Mouse (Mus musculus): ENCODE measurements around the gene Insm1. TPM values are rescaled to one million over a fixed set of nuclear protein-coding genes. Genes with fewer than 3 reads are reported as not detected.

The Insm1 gene
- polyA plus RNA-seq, 1 experiment, result not detected

DNA sequence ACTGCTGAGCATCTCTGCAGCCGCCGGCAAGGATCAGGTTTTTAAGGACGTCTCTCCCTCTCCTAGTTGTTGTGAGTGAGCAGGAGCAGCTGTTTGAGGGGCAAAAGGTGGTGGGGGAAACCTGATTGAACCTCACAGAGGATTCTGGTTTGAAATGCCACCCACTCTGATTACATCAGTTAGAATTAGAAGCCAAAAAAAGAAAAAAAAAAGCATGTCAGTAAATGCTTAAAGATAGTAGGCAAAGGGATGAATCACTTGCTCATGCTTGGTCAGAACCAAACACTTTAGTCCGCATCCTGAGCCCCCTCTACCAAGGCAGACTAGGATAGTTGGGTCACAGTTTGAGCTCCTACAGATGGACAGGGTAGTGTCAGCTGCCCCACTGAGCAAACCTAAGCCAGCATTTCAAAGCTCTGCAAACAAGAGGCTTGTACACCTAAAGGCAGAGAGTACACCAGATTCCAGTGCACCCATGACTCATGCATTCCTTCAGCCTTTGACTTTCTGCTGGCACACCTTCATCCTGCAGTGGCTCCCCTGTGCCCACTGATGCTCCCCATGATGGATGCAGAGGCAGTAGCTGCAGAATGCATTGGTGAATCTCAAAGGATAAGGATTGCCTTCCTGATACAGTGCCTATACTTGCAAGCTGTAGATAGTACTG, 24.8 kb downstream of the Insm1 start:
- H3K27ac ChIP-seq (ENCODE audit: insufficient read depth, low read length), result no peak overlapping the region
- no peaks in the 10 kb centered on the region for H3K4me1 ChIP-seq (ENCODE audit: control insufficient read depth, insufficient read depth, low read length)
- TF ChIP-seq POLR2A (IDR thresholded peaks at IDR 0.05; ENCODE audit: low read depth, low read length) (no peak), CTCF (IDR thresholded peaks at IDR 0.05; ENCODE audit: borderline replicate concordance, insufficient read depth, low read length) (no peak)
- H3K4me3 ChIP-seq (ENCODE audit: insufficient read depth, low read length), result no peak overlapping the region

DNA sequence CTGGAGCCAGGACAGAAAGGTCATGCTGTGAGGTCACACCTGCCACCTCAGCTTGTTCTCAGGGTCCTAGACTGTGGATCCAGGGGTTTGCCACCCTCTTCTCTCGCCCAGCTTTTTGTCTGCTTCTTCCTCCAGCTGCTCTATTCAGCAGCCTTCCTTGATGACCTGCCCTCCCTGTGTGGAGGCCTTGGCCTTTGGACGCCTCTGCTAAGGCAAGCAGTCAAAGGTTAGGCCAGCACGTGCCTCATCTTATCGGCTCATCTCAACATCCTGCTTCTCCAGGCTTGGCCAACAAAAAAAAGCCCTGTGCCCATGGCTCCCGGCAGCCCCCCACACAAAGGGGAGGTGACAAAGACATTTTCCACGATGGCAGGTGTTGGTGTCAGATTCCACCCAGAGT, 25.9 kb downstream of the Insm1 start:
- Histone ChIP-seq H3K27ac (ENCODE audit: insufficient read depth, low read length) (no peak overlapping the region), H3K4me1 (ENCODE audit: control insufficient read depth, insufficient read depth, low read length) (no peaks in the 10 kb centered on the region), H3K4me3 (ENCODE audit: insufficient read depth, low read length) (no peak overlapping the region)
- no peak for TF ChIP-seq POLR2A (IDR thresholded peaks at IDR 0.05; ENCODE audit: low read depth, low read length)
- TF ChIP-seq CTCF (IDR thresholded peaks at IDR 0.05; ENCODE audit: borderline replicate concordance, insufficient read depth, low read length), result no peak

DNA sequence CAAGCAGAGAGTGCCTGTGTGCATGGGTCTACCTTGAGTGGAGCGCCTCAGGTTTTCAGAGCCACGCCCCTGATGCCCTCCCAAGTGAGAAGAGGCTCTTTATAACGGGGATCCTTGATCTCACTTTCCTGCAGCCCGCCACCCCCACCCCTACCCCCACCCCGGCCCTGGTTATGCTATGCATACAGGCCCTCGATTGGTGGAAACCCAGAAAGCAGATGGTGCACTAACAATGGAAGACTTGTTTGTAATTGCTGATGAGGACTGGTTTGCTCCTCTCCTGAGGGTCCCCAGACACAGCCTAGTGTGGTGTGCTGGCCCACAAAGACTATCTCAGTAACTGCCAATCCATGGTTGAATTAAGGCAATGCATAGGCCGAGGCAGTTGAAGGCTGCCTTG, 27.3 kb downstream of the Insm1 start:
- Histone ChIP-seq H3K4me1 (ENCODE audit: control insufficient read depth, insufficient read depth, low read length) (no peaks in the 10 kb centered on the region), H3K4me3 (ENCODE audit: insufficient read depth, low read length) (no peak overlapping the region), H3K27ac (ENCODE audit: insufficient read depth, low read length) (no peak overlapping the region)
- no peak for TF ChIP-seq CTCF (IDR thresholded peaks at IDR 0.05; ENCODE audit: borderline replicate concordance, insufficient read depth, low read length)
- no peak for TF ChIP-seq POLR2A (IDR thresholded peaks at IDR 0.05; ENCODE audit: low read depth, low read length)

DNA sequence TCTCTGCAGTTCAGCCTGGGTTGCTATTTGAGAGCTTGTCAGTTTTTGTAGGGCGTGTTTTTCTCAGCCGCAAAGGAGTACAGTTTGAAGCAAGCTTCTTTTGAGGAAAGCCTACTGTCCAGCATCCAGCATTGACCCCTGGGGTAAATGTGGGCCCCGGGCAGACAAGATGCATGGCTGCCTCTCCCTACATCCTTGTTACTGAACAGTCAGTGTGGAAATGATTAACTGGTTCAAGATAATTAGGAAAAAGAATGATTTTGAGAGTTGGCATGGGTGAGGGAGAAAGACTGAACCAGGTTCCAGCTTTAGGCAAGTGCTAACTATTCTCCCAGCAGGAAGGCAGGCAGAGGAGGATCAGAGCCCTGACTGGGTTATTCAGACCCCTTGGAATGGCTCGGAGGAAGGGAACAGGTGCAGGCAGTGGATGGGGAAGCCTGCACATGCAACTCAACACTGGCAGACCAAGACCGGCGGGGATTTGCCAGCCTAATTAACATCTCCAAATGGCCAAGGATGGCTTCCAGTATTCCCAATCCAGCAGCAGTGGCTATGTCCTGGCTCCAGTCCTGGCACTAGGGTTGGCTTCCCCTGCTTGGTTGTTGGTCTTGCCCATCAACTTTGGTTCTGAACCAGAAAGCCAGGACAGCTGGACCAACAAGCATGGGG, 28.6 kb downstream of the Insm1 start:
- no peak overlapping the region for H3K27ac ChIP-seq (ENCODE audit: insufficient read depth, low read length)
- H3K4me1 ChIP-seq (ENCODE audit: control insufficient read depth, insufficient read depth, low read length), result no peaks in the 10 kb centered on the region
- no peak overlapping the region for H3K4me3 ChIP-seq (ENCODE audit: insufficient read depth, low read length)
- TF ChIP-seq POLR2A (IDR thresholded peaks at IDR 0.05; ENCODE audit: low read depth, low read length) (no peak), CTCF (IDR thresholded peaks at IDR 0.05; ENCODE audit: borderline replicate concordance, insufficient read depth, low read length) (no peak)

DNA sequence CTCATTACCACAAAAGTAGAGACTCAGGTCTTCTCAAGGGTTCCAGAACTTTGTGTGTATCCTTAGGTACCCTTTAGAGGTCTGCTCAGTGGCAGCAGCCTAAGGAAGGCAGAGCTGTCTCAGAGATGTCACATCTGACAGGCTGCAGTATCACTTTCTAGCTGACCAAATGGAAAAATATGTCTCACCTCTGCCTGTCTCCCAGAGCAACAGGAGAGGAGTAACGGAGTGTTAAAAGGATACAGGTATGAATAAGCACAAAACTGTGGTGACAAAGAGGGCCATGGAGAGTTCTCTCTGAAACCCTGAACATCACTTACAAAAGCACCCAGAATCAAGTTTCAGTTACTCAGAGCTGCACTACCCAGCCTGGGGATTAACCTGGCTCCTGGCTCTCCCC, 32.7 kb downstream of the Insm1 start:
- Histone ChIP-seq H3K4me1 (ENCODE audit: control insufficient read depth, insufficient read depth, low read length) (no peaks in the 10 kb centered on the region), H3K4me3 (ENCODE audit: insufficient read depth, low read length) (no peak overlapping the region), H3K27ac (ENCODE audit: insufficient read depth, low read length) (no peak overlapping the region)
- TF ChIP-seq POLR2A (IDR thresholded peaks at IDR 0.05; ENCODE audit: low read depth, low read length) (no peak), CTCF (IDR thresholded peaks at IDR 0.05; ENCODE audit: borderline replicate concordance, insufficient read depth, low read length) (no peak)

DNA sequence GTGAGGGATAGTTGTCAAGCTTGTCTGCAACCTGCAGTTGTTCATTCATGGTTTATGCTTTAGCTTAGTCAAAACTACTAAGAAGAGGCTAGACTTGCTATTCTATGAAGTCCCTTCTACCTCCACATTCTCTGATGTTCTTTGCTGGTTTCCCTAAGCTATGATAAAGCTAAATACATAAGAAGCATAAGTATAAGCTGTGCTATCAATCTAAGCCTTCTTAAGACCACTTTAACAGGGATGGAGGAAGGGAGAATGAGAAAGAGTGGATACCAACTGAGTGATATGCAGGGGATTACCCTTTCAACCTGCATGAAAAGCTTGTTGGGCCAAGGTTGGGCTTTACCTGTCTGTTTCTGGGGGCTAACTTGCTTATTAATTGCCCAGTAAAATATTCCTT, 33.9 kb downstream of the Insm1 start:
- TF ChIP-seq CTCF (IDR thresholded peaks at IDR 0.05; ENCODE audit: borderline replicate concordance, insufficient read depth, low read length), result no peak
- TF ChIP-seq POLR2A (IDR thresholded peaks at IDR 0.05; ENCODE audit: low read depth, low read length), result no peak
- Histone ChIP-seq H3K4me3 (ENCODE audit: insufficient read depth, low read length) (no peak overlapping the region), H3K4me1 (ENCODE audit: control insufficient read depth, insufficient read depth, low read length) (no peaks in the 10 kb centered on the region), H3K27ac (ENCODE audit: insufficient read depth, low read length) (no peak overlapping the region)

DNA sequence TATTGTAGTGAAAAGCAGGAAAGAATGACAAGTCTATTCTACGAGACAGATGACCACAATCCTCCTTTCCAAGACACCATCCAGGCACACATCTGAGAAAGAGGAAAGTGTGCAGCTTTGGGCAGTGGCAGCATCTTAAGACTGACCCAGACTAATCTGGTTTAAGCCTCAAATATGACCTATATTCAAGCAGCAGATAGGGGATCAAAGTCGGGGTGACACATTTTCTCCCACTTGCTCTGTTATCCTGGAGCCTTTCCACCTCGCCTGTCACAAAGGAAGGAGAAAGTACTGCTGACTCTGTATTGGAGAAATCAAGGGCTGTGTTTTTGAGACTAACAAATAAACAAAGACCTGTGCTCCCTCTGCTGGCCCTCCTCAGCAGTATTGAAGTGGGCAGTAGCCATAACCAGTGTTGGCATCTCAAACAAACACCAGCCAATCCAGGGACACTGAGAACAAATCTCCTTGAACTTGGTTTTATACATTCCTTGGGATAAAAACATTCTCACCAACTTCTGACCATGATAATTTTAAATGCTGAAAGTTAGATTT, 34.7 kb downstream of the Insm1 start:
- H3K4me1 ChIP-seq (ENCODE audit: control insufficient read depth, insufficient read depth, low read length), result no peaks in the 10 kb centered on the region
- no peak overlapping the region for H3K27ac ChIP-seq (ENCODE audit: insufficient read depth, low read length)
- TF ChIP-seq CTCF (IDR thresholded peaks at IDR 0.05; ENCODE audit: borderline replicate concordance, insufficient read depth, low read length) (no peak), POLR2A (IDR thresholded peaks at IDR 0.05; ENCODE audit: low read depth, low read length) (no peak)
- H3K4me3 ChIP-seq (ENCODE audit: insufficient read depth, low read length), result no peak overlapping the region

DNA sequence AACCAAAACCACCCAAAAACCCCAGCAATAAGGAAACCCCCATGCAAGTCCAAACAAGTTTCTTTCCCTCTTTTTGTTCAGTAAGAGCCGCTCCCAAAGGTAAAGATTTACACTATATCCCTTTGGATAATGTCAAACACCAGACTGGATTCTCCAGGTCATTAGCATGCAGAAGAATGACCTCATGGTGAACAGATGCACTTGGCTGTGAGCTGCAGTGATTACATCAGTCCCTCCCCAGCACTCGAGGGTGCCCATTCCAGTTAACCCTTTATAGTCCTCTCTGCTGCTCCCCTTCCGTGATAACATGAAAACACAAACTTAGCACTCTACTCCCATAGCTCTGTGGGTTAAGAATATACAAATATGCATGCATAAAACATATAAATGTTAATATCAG, 35.3 kb downstream of the Insm1 start:
- Histone ChIP-seq H3K27ac (ENCODE audit: insufficient read depth, low read length) (no peak overlapping the region), H3K4me3 (ENCODE audit: insufficient read depth, low read length) (no peak overlapping the region), H3K4me1 (ENCODE audit: control insufficient read depth, insufficient read depth, low read length) (no peaks in the 10 kb centered on the region)
- TF ChIP-seq CTCF (IDR thresholded peaks at IDR 0.05; ENCODE audit: borderline replicate concordance, insufficient read depth, low read length) (no peak), POLR2A (IDR thresholded peaks at IDR 0.05; ENCODE audit: low read depth, low read length) (no peak)

DNA sequence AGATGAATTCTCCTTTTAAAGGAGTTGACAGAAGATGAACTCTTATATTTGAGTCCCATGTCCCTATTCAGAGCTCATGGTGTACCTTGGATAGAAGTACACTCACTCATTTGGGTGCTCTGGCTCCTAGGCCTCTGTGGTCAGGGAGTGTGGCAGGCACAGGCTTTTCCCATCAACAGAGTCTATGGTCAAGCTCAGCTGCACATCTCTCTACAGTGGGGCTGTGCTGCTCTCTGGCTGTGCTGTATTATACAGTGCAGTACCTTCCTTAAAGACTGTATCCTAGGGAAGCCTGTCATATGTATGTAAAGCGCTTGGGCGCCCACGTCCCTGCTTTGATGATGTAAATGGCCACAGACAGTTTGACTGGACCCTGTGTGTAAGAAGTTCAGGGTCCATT, 35.9 kb downstream of the Insm1 start:
- Histone ChIP-seq H3K4me3 (ENCODE audit: insufficient read depth, low read length) (no peak overlapping the region), H3K27ac (ENCODE audit: insufficient read depth, low read length) (no peak overlapping the region)
- TF ChIP-seq CTCF (IDR thresholded peaks at IDR 0.05; ENCODE audit: borderline replicate concordance, insufficient read depth, low read length) (no peak), POLR2A (IDR thresholded peaks at IDR 0.05; ENCODE audit: low read depth, low read length) (no peak)

More for the DNA sequence above, 35.9 kb downstream of the Insm1 start:
- no peaks in the 10 kb centered on the region for H3K4me1 ChIP-seq (ENCODE audit: control insufficient read depth, insufficient read depth, low read length)
